ENCODE assay signal across 9 mouse cellular contexts in genomic region chr17:33825462-33825861, GRCm38 (mm10). TPM values are rescaled to one million over a fixed set of nuclear protein-coding genes. Genes with fewer than 3 reads are reported as not detected.
DNase-seq lines count a peak whose midpoint lies in the region; ATAC-seq and TF ChIP-seq lines count a peak whose summit lies in the region.
"Had no signal": no experiment of that assay in that cellular context is flagged by ENCODE, and none has a peak within 500 bp of the region (broad histone marks: within the 10 kb centered on the region; RNA-seq: fewer than 3 reads in every experiment).

No protein-coding gene starts in this region.

- TF ChIP-seq EP300 in liver, embryonic 14.5 days (IDR thresholded peaks at IDR 0.05; ENCODE audit: low read depth): no peak

- no peaks in the 10 kb centered on the region for H3K27me3 ChIP-seq in forebrain, embryonic 15.5 days
- H3K27me3 ChIP-seq in liver, embryonic 14.5 days (ENCODE audit: control insufficient read depth, insufficient read depth, low read length): no peaks in the 10 kb centered on the region
- H3K27me3 ChIP-seq in thymus, adult 2 months (ENCODE audit: control insufficient read depth, insufficient read depth, low read length): no peaks in the 10 kb centered on the region

- intact Hi-C loops in gastrocnemius, adult 2 months (cut with DNase I): loop anchor here (5.0 to 10.0 kb wide), 3 partner anchors 143 to 471 kb away; partner anchors contain the start of gene Zfp81
- intact Hi-C loops in gastrocnemius, postnatal 14 days (cut with DNase I; ENCODE audit: low total_unique reads): no loop called here

- H3K9me3 ChIP-seq in forebrain, embryonic 15.5 days: no peaks in the 10 kb centered on the region
- no peaks in the 10 kb centered on the region for H3K9me3 ChIP-seq in liver, embryonic 14.5 days (ENCODE audit: control insufficient read depth, low read length)

- ATAC-seq in forebrain, embryonic 15.5 days (replicated peaks): no peak
- ATAC-seq in liver, embryonic 14.5 days (ENCODE audit: insufficient read depth): no peak

- peak overlapping the region; percentile 82; the same call in 1 of the 2 replicates for H3K9ac ChIP-seq in forebrain, embryonic 15.5 days (replicated peaks)
- peak overlapping the region; percentile 90 for H3K9ac ChIP-seq in liver, embryonic 14.5 days (replicated peaks)

- H3K27ac ChIP-seq in gastrocnemius, adult 2 months: peak overlapping the region; percentile 97; the same call in 1 of the 2 replicates
- no peak overlapping the region for H3K27ac ChIP-seq in forebrain, embryonic 15.5 days (replicated peaks)
- H3K27ac ChIP-seq in liver, embryonic 14.5 days: no peak overlapping the region
- H3K27ac ChIP-seq in thymus, adult 2 months (ENCODE audit: control insufficient read depth, insufficient read depth, low read length): no peak overlapping the region

- peaks cover 53% of the 10 kb centered on the region for H3K4me1 ChIP-seq in forebrain, embryonic 15.5 days
- peaks cover 7 to 19% of the 10 kb centered on the region in 2 experiments for H3K4me1 ChIP-seq in liver, embryonic 14.5 days (replicated peaks; ENCODE audit: control insufficient read depth in 2 of 2, insufficient read depth in 2 of 2, low read length in 1 of 2)
- H3K4me1 ChIP-seq in thymus, adult 2 months (replicated peaks; ENCODE audit: control insufficient read depth, insufficient read depth, low read length): peaks cover 12% of the 10 kb centered on the region

- TF ChIP-seq POLR2A in thymus, adult 2 months (IDR thresholded peaks at IDR 0.05; ENCODE audit: control insufficient read depth, extremely low read depth, insufficient read depth, low read length, poor library complexity): no peak

- H3K4me2 ChIP-seq in forebrain, embryonic 15.5 days (replicated peaks): peak overlapping the region; percentile 69
- peak overlapping the region; percentile 90 for H3K4me2 ChIP-seq in liver, embryonic 14.5 days (ENCODE audit: low read depth)

- TF ChIP-seq CTCF in gastrocnemius, adult 2 months (IDR thresholded peaks at IDR 0.05): no peak
- TF ChIP-seq CTCF in liver, embryonic 14.5 days (IDR thresholded peaks at IDR 0.05; ENCODE audit: low read depth): no peak
- no peak for TF ChIP-seq CTCF in thymus, adult 2 months (IDR thresholded peaks at IDR 0.05; ENCODE audit: borderline replicate concordance, control insufficient read depth, extremely low read depth, insufficient read depth, low read length, poor library complexity)

- WGBS in forebrain, embryonic 15.5 days: 83% methylated on average over 8 of the region's 8 CpGs
- 76% methylated on average over 8 of the region's 8 CpGs for WGBS in liver, embryonic 14.5 days (ENCODE audit: insufficient replicate concordance)
- WGBS in thymus, adult 2 months: 92% methylated on average over 8 of the region's 8 CpGs

- peak overlapping the region; percentile 90 for H3K4me3 ChIP-seq in gastrocnemius, adult 2 months
- peak overlapping the region; percentile 82 for H3K4me3 ChIP-seq in forebrain, embryonic 15.5 days
- peak overlapping the region; percentile 15 to 72 for H3K4me3 ChIP-seq in liver, embryonic 14.5 days (ENCODE audit: insufficient read depth in 1 of 2, low read depth in 2 of 2, low read length in 2 of 2)
- no peak overlapping the region for H3K4me3 ChIP-seq in thymus, adult 2 months (ENCODE audit: control insufficient read depth, insufficient read depth, low read length)

- H3K36me3 ChIP-seq in forebrain, embryonic 15.5 days: peaks cover 37% of the 10 kb centered on the region
- peaks cover 30% of the 10 kb centered on the region for H3K36me3 ChIP-seq in liver, embryonic 14.5 days (replicated peaks; ENCODE audit: control insufficient read depth, insufficient read depth, low read depth)
- H3K36me3 ChIP-seq in thymus, adult 2 months (ENCODE audit: control insufficient read depth, insufficient read depth, low read length): peaks cover 22% of the 10 kb centered on the region

- DNase-seq in gastrocnemius, adult 2 months: no peak
- no peak for DNase-seq in gastrocnemius, postnatal 14 days
- peak; percentile 9 for DNase-seq in A20 (ENCODE audit: low read depth, low spot score)
- DNase-seq in liver, embryonic 14.5 days (ENCODE audit: low read depth in 3 of 3, low spot score in 3 of 3): no peak
- no peak for DNase-seq in thymus, adult 2 months
- no peak for DNase-seq in thymus, adult 18-20 months
- DNase-seq in cerebellum, postnatal 25 days: no peak
- DNase-seq: right cerebral cortex, postnatal 14 days had no signal

RNA-seq across cellular contexts. Expression of gene Ndufa7, which starts 1.1 kb away (rescaled TPM):
- 100 to 1,000 TPM; 351 to 407 TPM for total RNA-seq in gastrocnemius, adult 2 months (2021)
- 100 to 1,000 TPM; 327 to 338 TPM for total RNA-seq in gastrocnemius, postnatal 14 days (2021)
- polyA plus RNA-seq in forebrain, embryonic 15.5 days (2015; fragmentation: Nextera tagmentation; extraction: Ambion mirVana): 417 and 444 TPM in 2 replicates
- polyA plus RNA-seq in liver, embryonic 14.5 days (2012; rRNA removed): 146 and 149 TPM in 2 replicates
- polyA plus RNA-seq in liver, embryonic 14.5 days (2014; fragmentation: Nextera tagmentation; extraction: Ambion mirVana): 271 and 282 TPM in 2 replicates
- 305 and 382 TPM in 2 replicates for polyA plus RNA-seq in thymus, adult 2 months (2012; rRNA removed)

RNA-seq across cellular contexts. Expression of gene Rps28, which starts 1.1 kb away (rescaled TPM):
- 100 to 1,000 TPM; 541 to 640 TPM for total RNA-seq in gastrocnemius, adult 2 months (2021)
- total RNA-seq in gastrocnemius, postnatal 14 days (2021): 100 to 1,000 TPM; 867 to 957 TPM
- 612 and 676 TPM in 2 replicates for polyA plus RNA-seq in forebrain, embryonic 15.5 days (2015; fragmentation: Nextera tagmentation; extraction: Ambion mirVana)
- 593 and 901 TPM in 2 replicates for polyA plus RNA-seq in liver, embryonic 14.5 days (2012; rRNA removed)
- polyA plus RNA-seq in liver, embryonic 14.5 days (2014; fragmentation: Nextera tagmentation; extraction: Ambion mirVana): 693 and 702 TPM in 2 replicates
- polyA plus RNA-seq in thymus, adult 2 months (2012; rRNA removed): 678 and 707 TPM in 2 replicates

RNA-seq across cellular contexts. Expression of gene Kank3, which starts 15.1 kb away (rescaled TPM):
- total RNA-seq in gastrocnemius, adult 2 months (2021): 10 to 100 TPM; 15.7 to 24.5 TPM
- 10 to 100 TPM; 20.8 to 35.1 TPM for total RNA-seq in gastrocnemius, postnatal 14 days (2021)
- polyA plus RNA-seq in forebrain, embryonic 15.5 days (2015; fragmentation: Nextera tagmentation; extraction: Ambion mirVana): 41.4 and 42.5 TPM in 2 replicates
- 7.1 and 7.6 TPM in 2 replicates for polyA plus RNA-seq in liver, embryonic 14.5 days (2012; rRNA removed)
- polyA plus RNA-seq in liver, embryonic 14.5 days (2014; fragmentation: Nextera tagmentation; extraction: Ambion mirVana): 7.3 and 7.7 TPM in 2 replicates
- 19.9 and 29.3 TPM in 2 replicates for polyA plus RNA-seq in thymus, adult 2 months (2012; rRNA removed)

RNA-seq across cellular contexts. Expression of gene Cd320, which starts 17.4 kb away (rescaled TPM):
- total RNA-seq in gastrocnemius, adult 2 months (2021): 10 to 100 TPM; 13.8 to 16.1 TPM
- total RNA-seq in gastrocnemius, postnatal 14 days (2021): 10 to 100 TPM; 17.6 to 19.8 TPM
- polyA plus RNA-seq in forebrain, embryonic 15.5 days (2015; fragmentation: Nextera tagmentation; extraction: Ambion mirVana): 60.7 and 63.5 TPM in 2 replicates
- polyA plus RNA-seq in liver, embryonic 14.5 days (2012; rRNA removed): 5.2 and 6.7 TPM in 2 replicates
- polyA plus RNA-seq in liver, embryonic 14.5 days (2014; fragmentation: Nextera tagmentation; extraction: Ambion mirVana): 16.1 and 16.9 TPM in 2 replicates
- polyA plus RNA-seq in thymus, adult 2 months (2012; rRNA removed): 28.7 and 32.9 TPM in 2 replicates

RNA-seq across cellular contexts. Expression of gene Angptl4, which starts 43.8 kb away (rescaled TPM):
- total RNA-seq in gastrocnemius, adult 2 months (2021): 1 to 10 TPM; 1.4 to 5.9 TPM
- 10 to 100 TPM in 1 of 2 experiments, 1 to 10 TPM in 1; 9.6 to 25.8 TPM for total RNA-seq in gastrocnemius, postnatal 14 days (2021)
- polyA plus RNA-seq in forebrain, embryonic 15.5 days (2015; fragmentation: Nextera tagmentation; extraction: Ambion mirVana): 12.8 and 14.0 TPM in 2 replicates
- polyA plus RNA-seq in liver, embryonic 14.5 days (2012; rRNA removed): 6.1 and 6.3 TPM in 2 replicates
- 12.8 and 15.2 TPM in 2 replicates for polyA plus RNA-seq in liver, embryonic 14.5 days (2014; fragmentation: Nextera tagmentation; extraction: Ambion mirVana)
- polyA plus RNA-seq in thymus, adult 2 months (2012; rRNA removed): 23.0 TPM in 2 replicates
